Mouse (Mus musculus) limb, embryonic 14.5 days (tissue): ENCODE data around the gene Mroh2a. TPM values are rescaled to one million over a fixed set of nuclear protein-coding genes. Genes with fewer than 3 reads are reported as not detected.
A peak's percentile ranks its signal among the peaks of the same experiment; 100 is the strongest.

Experiments
- ATAC-seq: fragments of 200-750 bp; cut with Nextera tagmentation; 2 replicates; pipeline ENCODE4 v1.8.0; 2017; ENCODE audit warnings: low read depth, moderate number of reproducible peaks, moderate TSS enrichment; ENCODE audit not compliant: low FRiP score
- DNase-seq: peaks from one replicate; pipeline ENCODE4 v3.0.0-alpha.2; 2015; ENCODE audit warnings: low spot score
- H3K27ac ChIP-seq: fragments of 300-500 bp; sonication (generic); replicated peaks from 2 replicates; pipeline ENCODE4 v1.5.1; 2014; ENCODE audit warnings: low read depth, mild to moderate bottlenecking, low read length, moderate library complexity, mixed read lengths
- H3K27me3 ChIP-seq: fragments of 300-500 bp; sonication (generic); 2 replicates; pipeline ENCODE4 v1.6.1; 2014; ENCODE audit warnings: low read length, mixed read lengths; ENCODE audit not compliant: control insufficient read depth, insufficient read depth
- H3K36me3 ChIP-seq: fragments of 300-500 bp; sonication (generic); 2 replicates; pipeline ENCODE4 v1.6.1; 2014; ENCODE audit warnings: mild to moderate bottlenecking, low read length, moderate library complexity, mixed read lengths; ENCODE audit not compliant: control insufficient read depth, insufficient read depth
- H3K4me1 ChIP-seq: fragments of 300-500 bp; sonication (generic); 2 replicates; pipeline ENCODE4 v1.6.1; 2014; ENCODE audit warnings: antibody characterized with exemption, low read length, mixed read lengths; ENCODE audit not compliant: control insufficient read depth, insufficient read depth
- H3K4me2 ChIP-seq: fragments of 300-500 bp; sonication (generic); replicated peaks from 2 replicates; pipeline ENCODE4 v1.6.1; 2014; ENCODE audit warnings: low read depth, mild to moderate bottlenecking, low read length, moderate library complexity; ENCODE audit not compliant: severe bottlenecking
- H3K4me3 ChIP-seq: fragments of 300-500 bp; sonication (generic); replicated peaks from 2 replicates; pipeline ENCODE4 v1.5.1; 2014; ENCODE audit warnings: low read length
- H3K9ac ChIP-seq: fragments of 300-500 bp; sonication (generic); 2 replicates; pipeline ENCODE4 v1.6.1; 2014; ENCODE audit warnings: mild to moderate bottlenecking, low read depth, low read length, moderate library complexity; ENCODE audit not compliant: severe bottlenecking
- H3K9me3 ChIP-seq: fragments of 300-500 bp; sonication (generic); 2 replicates; pipeline ENCODE4 v1.6.1; 2016; ENCODE audit warnings: low read length; ENCODE audit not compliant: control insufficient read depth
- POLR2A ChIP-seq: fragments of 200-500 bp; IDR thresholded peaks from 2 replicates; pipeline ENCODE4 v1.8.0; 2012; ENCODE audit warnings: inconsistent platforms, mild to moderate bottlenecking, moderate library complexity, borderline replicate concordance; ENCODE audit not compliant: insufficient read depth, insufficient read length; ENCODE audit errors: extremely low read depth
- WGBS: fragments of 180-500 bp; shearing (Covaris S2); extraction: QIAGEN DNeasy Blood & Tissue Kit; methylation state at CpG from one replicate; pipeline ENCODE4 v1.1.7; 2014; 5-methylcytosine and 5-hydroxymethylcytosine counted together
- polyA plus RNA-seq, 2 experiments: library from polyadenylated mRNA; depleted of rRNA in 1 of 2; stranded (reverse) in 1 of 2; unstranded in 1 of 2; fragments of >200 nt; fragmentation: Nextera tagmentation in 1 of 2; extraction: Ambion mirVana in 1 of 2; gene quantifications; 2 replicates each; pipeline versions ENCODE4 v1.2.1 to v1.2.3; 2012 to 2014

The Mroh2a gene
- polyA plus RNA-seq, 2 experiments: 0.20 to 2.2 TPM

DNA sequence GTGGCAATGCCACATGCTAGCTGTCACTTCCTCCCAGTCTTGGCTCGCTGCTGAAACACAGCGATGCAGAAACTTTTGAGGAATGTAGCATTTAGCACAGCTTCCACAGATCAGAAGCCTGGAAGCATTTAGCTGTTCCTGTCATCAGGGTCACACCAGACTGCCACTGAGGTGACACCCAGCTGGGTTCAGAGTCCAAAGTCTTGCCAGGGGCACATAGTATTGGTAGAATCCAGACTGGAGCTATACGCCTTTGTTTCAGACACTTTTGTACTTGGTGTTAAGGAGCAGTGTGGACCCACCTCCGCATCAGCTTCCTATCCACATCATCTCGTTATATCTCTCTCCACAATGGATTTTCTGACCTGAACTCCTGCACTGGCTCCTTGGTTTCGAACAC lies 26.8 kb downstream of the Mroh2a start:
- no peaks in the 10 kb centered on the region for H3K4me1 ChIP-seq
- no peak overlapping the region for H3K4me2 ChIP-seq
- H3K27ac ChIP-seq: no peak overlapping the region
- no peak overlapping the region for H3K9ac ChIP-seq
- no peak overlapping the region for H3K4me3 ChIP-seq
- WGBS: 69% methylated on average over 6 of the region's 6 CpGs
- ATAC-seq (no peak), DNase-seq (no peak)
- no peaks in the 10 kb centered on the region for H3K27me3 ChIP-seq
- no peak for TF ChIP-seq POLR2A
- no peaks in the 10 kb centered on the region for H3K36me3 ChIP-seq
- peaks cover 80% of the 10 kb centered on the region for H3K9me3 ChIP-seq

GRCm38 (mm10) chr1:88254793-88255465 lies 28.1 kb downstream of the Mroh2a start:
- peaks cover 4% of the 10 kb centered on the region; the same call in 1 of the 2 replicates for H3K36me3 ChIP-seq
- TF ChIP-seq POLR2A: no peak
- H3K9me3 ChIP-seq: peaks cover 66% of the 10 kb centered on the region
- no peak for DNase-seq
- 87% methylated on average over 12 of the region's 12 CpGs for WGBS
- H3K9ac ChIP-seq: no peak overlapping the region
- no peak overlapping the region for H3K4me2 ChIP-seq
- H3K27me3 ChIP-seq: no peaks in the 10 kb centered on the region
- H3K27ac ChIP-seq: no peak overlapping the region
- no peak for ATAC-seq
- H3K4me3 ChIP-seq: no peak overlapping the region
- H3K4me1 ChIP-seq: no peaks in the 10 kb centered on the region

DNA sequence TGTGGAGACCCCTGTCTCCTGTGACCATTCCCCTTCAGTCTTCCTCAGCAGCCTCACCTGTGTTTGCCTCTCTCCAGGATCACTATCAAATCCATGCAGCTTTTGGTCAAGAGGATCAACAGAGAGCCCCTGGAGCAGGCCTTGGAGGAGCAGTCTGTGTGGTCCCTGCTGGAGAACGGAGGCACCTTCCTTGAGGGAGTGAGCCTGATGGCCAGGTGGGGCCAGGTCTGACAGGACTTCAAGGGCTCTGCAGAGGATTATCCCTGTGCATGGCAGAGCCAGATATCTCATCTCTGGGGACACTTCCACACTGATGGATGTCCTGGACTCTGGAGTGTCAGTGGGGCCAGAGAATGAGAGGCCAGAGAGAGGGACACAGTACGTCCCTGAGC lies 28.7 kb downstream of the Mroh2a start:
- no peak for TF ChIP-seq POLR2A
- Histone ChIP-seq H3K36me3 (peaks cover 9% of the 10 kb centered on the region), H3K4me3 (no peak overlapping the region), H3K4me1 (no peaks in the 10 kb centered on the region), H3K4me2 (no peak overlapping the region), H3K27ac (no peak overlapping the region), H3K9me3 (peaks cover 61% of the 10 kb centered on the region), H3K9ac (no peak overlapping the region), H3K27me3 (no peaks in the 10 kb centered on the region)
- DNase-seq (no peak), ATAC-seq (no peak)
- 48% methylated on average over 2 of the region's 2 CpGs for whole genome bisulfite sequencing

DNA sequence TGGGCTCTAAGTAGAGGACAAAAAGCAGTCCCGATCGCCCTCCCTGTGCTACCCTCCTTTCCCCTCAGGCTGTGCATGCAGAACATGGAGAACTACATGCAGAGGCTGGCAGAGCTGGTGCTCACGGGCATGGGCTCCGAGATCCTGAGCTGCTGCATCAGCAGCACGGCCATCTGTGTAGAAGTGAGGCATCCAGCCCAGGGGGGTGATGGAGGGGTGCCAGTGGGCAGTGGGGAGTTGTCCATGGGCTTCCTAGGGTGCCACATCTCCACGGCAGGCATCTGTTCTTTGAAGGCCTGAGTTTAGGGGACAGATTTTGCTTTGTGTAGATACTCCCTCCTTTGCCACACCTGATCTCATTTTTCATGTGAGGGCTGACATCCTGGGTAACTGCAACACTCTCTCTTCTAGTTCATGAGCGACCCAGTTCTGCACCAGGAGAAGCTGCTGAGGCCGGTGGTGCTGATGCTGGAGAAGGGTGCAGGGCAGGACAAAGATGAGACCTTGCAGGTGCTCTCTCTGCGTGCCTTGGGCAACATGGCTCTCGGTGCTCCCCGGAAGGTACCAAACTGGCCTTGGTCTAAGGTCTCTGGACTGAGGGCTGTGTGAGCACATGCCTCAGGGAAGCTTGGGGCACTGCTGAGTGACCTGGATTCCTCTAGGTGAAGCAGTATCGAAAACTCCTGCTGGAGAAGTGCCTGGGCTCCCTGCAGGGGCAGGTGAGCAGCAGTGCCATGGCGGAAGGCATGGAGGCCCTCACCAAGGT lies 29.4 kb downstream of the Mroh2a start:
- H3K4me2 ChIP-seq: no peak overlapping the region
- ATAC-seq (no peak), DNase-seq (no peak)
- WGBS: 79% methylated on average over 13 of the region's 13 CpGs
- H3K4me1 ChIP-seq: no peaks in the 10 kb centered on the region
- TF ChIP-seq POLR2A: no peak
- H3K36me3 ChIP-seq: peaks cover 16% of the 10 kb centered on the region
- H3K9ac ChIP-seq: no peak overlapping the region
- no peak overlapping the region for H3K27ac ChIP-seq
- no peaks in the 10 kb centered on the region for H3K27me3 ChIP-seq
- peaks cover 55% of the 10 kb centered on the region for H3K9me3 ChIP-seq
- H3K4me3 ChIP-seq: no peak overlapping the region

DNA sequence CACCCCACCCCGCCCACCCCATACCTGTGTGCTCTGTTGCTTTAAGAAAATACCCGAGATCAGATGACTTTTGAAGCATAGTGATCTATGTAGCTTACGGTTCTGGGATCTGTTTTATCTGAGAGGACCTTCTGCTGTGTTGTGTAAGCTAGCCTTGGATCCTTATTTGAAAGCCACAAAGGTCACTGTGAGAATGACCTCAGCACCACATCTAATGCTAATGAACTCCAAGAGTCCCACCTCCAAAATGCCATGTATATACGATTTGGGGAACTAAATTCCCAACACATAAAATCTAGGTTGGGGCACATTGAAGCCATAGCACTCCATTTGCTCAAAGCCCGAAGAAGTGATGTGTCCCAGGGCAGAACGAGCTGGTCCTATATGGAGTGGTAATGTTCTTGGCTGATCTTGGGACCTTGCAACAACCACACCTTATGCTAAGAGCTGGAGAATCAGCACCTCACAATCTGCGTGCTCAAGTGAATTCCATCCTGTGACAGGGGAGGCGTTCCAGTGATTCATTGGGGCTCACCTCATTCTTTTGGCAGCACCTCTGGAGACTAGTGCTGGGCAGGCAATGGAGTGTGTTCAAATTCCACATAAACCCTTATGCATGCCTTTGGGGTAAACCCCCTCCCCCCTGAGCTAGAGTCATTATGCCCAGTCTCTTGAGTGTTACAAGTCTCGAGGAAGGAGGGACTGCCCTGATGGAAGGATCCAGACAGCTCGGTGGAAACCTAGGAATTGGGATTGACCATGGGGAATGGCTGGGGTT lies 30.3 kb downstream of the Mroh2a start:
- Histone ChIP-seq H3K4me2 (no peak overlapping the region), H3K4me3 (no peak overlapping the region), H3K9ac (no peak overlapping the region), H3K36me3 (peaks cover 26% of the 10 kb centered on the region), H3K27me3 (no peaks in the 10 kb centered on the region), H3K9me3 (peaks cover 53% of the 10 kb centered on the region), H3K27ac (no peak overlapping the region), H3K4me1 (no peaks in the 10 kb centered on the region)
- no peak for TF ChIP-seq POLR2A
- no peak for ATAC-seq
- WGBS: 74% methylated on average over 10 of the region's 10 CpGs
- DNase-seq: peak; percentile 58
